Mouse (Mus musculus): ENCODE measurements around the gene Scgb2a2. TPM values are rescaled to one million over a fixed set of nuclear protein-coding genes. Genes with fewer than 3 reads are reported as not detected.

Scgb2a2 gene
- polyA plus RNA-seq (2012; rRNA removed), result not detected in 2 replicates

GRCm38 (mm10) chr19:9847262-9847661 lies at the start of gene Scgb2a2:
TSS of gene Scgb2a2 (plus strand) at chr19:9847562.

GRCm38 (mm10) chr19:9899072-9899779 lies 51.9 kb downstream of the Scgb2a2 start, which contains the start of gene Incenp:
TSS of gene Incenp (minus strand) at chr19:9899551.

Other genes with a start within 250 kb of the Scgb2a2 start
- 11.9 and 15.0 TPM in 2 replicates for gene Incenp, start 52.0 kb downstream of the Scgb2a2 start, polyA plus RNA-seq (2012; rRNA removed)
- gene Fth1, start 133.0 kb downstream of the Scgb2a2 start, polyA plus RNA-seq (2012; rRNA removed), result 7,781 and 8,169 TPM in 2 replicates
- 0.56 and 0.65 TPM in 2 replicates for gene Best1, start 154.1 kb downstream of the Scgb2a2 start, polyA plus RNA-seq (2012; rRNA removed)
- 8.3 and 9.7 TPM in 2 replicates for gene Rab3il1, start 154.1 kb downstream of the Scgb2a2 start, polyA plus RNA-seq (2012; rRNA removed)
- gene Fads3, start 194.0 kb downstream of the Scgb2a2 start, polyA plus RNA-seq (2012; rRNA removed), result 48.1 and 52.0 TPM in 2 replicates

Data from colon, adult 2 months (tissue).